Mouse (Mus musculus): ENCODE results near the gene Slc23a3. TPM values are rescaled to one million over a fixed set of nuclear protein-coding genes. Genes with fewer than 3 reads are reported as not detected.

The Slc23a3 gene
- polyA plus RNA-seq, 1 experiment from 2014 or later = 0.35 TPM

GRCm38 (mm10) chr1:75128641-75129040 is 5.0 kb downstream of the Slc23a3 start:
- Histone ChIP-seq H3K27me3 (no peaks in the 10 kb centered on the region), H3K9me3 (no peaks in the 10 kb centered on the region), H3K4me2 (no peak overlapping the region), H3K36me3 (no peaks in the 10 kb centered on the region), H3K9ac (no peak overlapping the region), H3K4me1 (peaks cover 9% of the 10 kb centered on the region), H3K4me3 (no peak overlapping the region), H3K27ac (no peak overlapping the region)
- no peak for ATAC-seq (ENCODE audit: insufficient number of reproducible peaks, low FRiP score, low TSS enrichment, low read depth)
- 79% methylated on average over 3 of the region's 3 CpGs for WGBS

GRCm38 (mm10) chr1:75125418-75125817 is 8.3 kb downstream of the Slc23a3 start:
- H3K4me3 ChIP-seq = peak overlapping the region; percentile 63
- H3K9ac ChIP-seq = no peak overlapping the region
- peak overlapping the region; percentile 98 for H3K27ac ChIP-seq
- peaks cover 9% of the 10 kb centered on the region for H3K4me1 ChIP-seq
- no peaks in the 10 kb centered on the region for H3K9me3 ChIP-seq
- peak overlapping the region; percentile 65 for H3K4me2 ChIP-seq
- H3K27me3 ChIP-seq = no peaks in the 10 kb centered on the region
- no peaks in the 10 kb centered on the region for H3K36me3 ChIP-seq
- WGBS = 31% methylated on average over 5 of the region's 5 CpGs
- no peak for ATAC-seq (ENCODE audit: insufficient number of reproducible peaks, low FRiP score, low TSS enrichment, low read depth)

DNA sequence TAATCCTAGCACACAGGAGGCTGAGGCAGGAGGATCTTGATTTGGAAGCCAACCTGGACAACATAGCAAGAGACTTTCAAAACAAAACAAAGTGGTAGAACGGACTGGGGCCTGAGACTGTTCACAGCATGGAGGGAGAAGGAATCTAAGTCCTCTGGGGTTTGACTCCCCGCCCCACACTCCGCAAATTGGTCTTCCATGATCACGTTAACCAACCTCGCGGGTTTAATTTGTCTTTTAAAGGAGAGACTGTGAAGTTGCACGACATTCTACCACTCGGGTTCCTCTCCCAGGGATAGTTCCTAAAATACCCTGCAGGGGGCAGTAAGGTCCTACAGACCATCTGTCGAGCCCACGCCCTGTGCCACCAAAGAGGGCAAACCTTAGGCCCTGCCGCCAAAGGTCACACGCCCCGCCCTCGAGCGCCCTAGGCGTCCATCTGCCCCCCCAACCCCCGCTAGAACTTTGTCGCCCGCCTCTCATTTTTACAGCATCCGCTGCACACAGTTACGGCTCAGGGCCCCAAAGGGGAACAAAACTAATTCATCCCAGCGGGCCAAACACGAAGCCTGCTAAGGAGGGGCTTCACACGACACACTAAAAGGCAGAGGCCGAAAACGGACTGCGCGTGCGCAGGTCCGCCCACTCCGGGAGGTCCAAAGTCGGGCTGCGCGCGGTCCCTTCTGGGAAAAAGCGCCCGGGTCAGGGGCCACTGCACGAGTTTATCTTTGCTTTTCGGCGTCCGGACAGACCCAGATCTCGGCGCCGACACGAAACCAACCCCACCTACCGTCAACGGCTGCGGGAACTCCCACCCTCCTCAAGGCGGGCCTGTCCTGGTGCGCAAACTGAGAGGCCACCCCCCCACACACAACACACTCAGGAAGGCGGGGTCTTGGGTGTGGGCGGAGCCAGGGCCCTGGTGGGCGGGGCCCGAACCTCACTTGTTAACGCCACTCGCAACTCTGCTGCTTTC is 9.1 kb downstream of the Slc23a3 start, which contains the start of gene Nhej1:
Gene Nhej1 (minus strand): TSS at position 855 of the 976 bp plus-strand sequence.
- Histone ChIP-seq H3K27ac (peak within 1 kb of the TSS; percentile 98), H3K4me1 (peaks cover 9% of the 10 kb centered on the region), H3K27me3 (no peaks in the 10 kb centered on the region), H3K36me3 (no peaks in the 10 kb centered on the region), H3K9me3 (no peaks in the 10 kb centered on the region), H3K9ac (peak within 1 kb of the TSS; percentile 60), H3K4me3 (peak within 1 kb of the TSS; percentile 63), H3K4me2 (peak within 1 kb of the TSS; percentile 65)
- ATAC-seq (ENCODE audit: insufficient number of reproducible peaks, low FRiP score, low TSS enrichment, low read depth) = peak; percentile 97
- 1% methylated on average over 56 of the region's 56 CpGs for WGBS

- no peak overlapping the region for H3K4me3 ChIP-seq
- no peaks in the 10 kb centered on the region for H3K9me3 ChIP-seq
- no peak overlapping the region for H3K27ac ChIP-seq
- no peak overlapping the region for H3K4me2 ChIP-seq
- peaks cover 9% of the 10 kb centered on the region for H3K4me1 ChIP-seq
- ATAC-seq (ENCODE audit: insufficient number of reproducible peaks, low FRiP score, low TSS enrichment, low read depth) = no peak
- no peaks in the 10 kb centered on the region for H3K36me3 ChIP-seq
- WGBS = 77% methylated on average over 3 of the region's 3 CpGs
- H3K9ac ChIP-seq = no peak overlapping the region
- no peaks in the 10 kb centered on the region for H3K27me3 ChIP-seq
These were observed 11.5 kb downstream of the Slc23a3 start for GRCm38 (mm10) chr1:75122211-75122610.

Other genes starting within 250 kb of the Slc23a3 start
- 0.17 TPM in 1 of 2 replicates, not detected in the other for gene Fev, start 248.5 kb downstream of the Slc23a3 start, polyA plus RNA-seq (2015; fragmentation: Nextera tagmentation; extraction: Ambion mirVana)
- 0.28 TPM in 1 of 2 replicates, not detected in the other for gene Cryba2, start 240.7 kb downstream of the Slc23a3 start, polyA plus RNA-seq (2015; fragmentation: Nextera tagmentation; extraction: Ambion mirVana)
- gene Cfap65, start 198.3 kb downstream of the Slc23a3 start, polyA plus RNA-seq (2015; fragmentation: Nextera tagmentation; extraction: Ambion mirVana) = not detected in 2 replicates
- gene Ihh, start 182.2 kb downstream of the Slc23a3 start, polyA plus RNA-seq (2015; fragmentation: Nextera tagmentation; extraction: Ambion mirVana) = 4.8 and 8.2 TPM in 2 replicates
- 10.7 and 10.9 TPM in 2 replicates for gene Nhej1, start 8.7 kb downstream of the Slc23a3 start, polyA plus RNA-seq (2015; fragmentation: Nextera tagmentation; extraction: Ambion mirVana)
- gene Cnppd1, start 8.8 kb upstream of the Slc23a3 start, polyA plus RNA-seq (2015; fragmentation: Nextera tagmentation; extraction: Ambion mirVana) = 43.8 and 46.8 TPM in 2 replicates
- 41.5 and 47.3 TPM in 2 replicates for gene Retreg2, start 8.9 kb upstream of the Slc23a3 start, polyA plus RNA-seq (2015; fragmentation: Nextera tagmentation; extraction: Ambion mirVana)
- gene Zfand2b, start 34.8 kb upstream of the Slc23a3 start, polyA plus RNA-seq (2015; fragmentation: Nextera tagmentation; extraction: Ambion mirVana) = 44.4 and 48.6 TPM in 2 replicates
- 28.3 and 29.5 TPM in 2 replicates for gene Abcb6, start 46.5 kb upstream of the Slc23a3 start, polyA plus RNA-seq (2015; fragmentation: Nextera tagmentation; extraction: Ambion mirVana)
- gene Ankzf1, start 58.3 kb upstream of the Slc23a3 start, polyA plus RNA-seq (2015; fragmentation: Nextera tagmentation; extraction: Ambion mirVana) = 28.0 and 30.7 TPM in 2 replicates
- gene Atg9a, start 58.3 kb upstream of the Slc23a3 start, polyA plus RNA-seq (2015; fragmentation: Nextera tagmentation; extraction: Ambion mirVana) = 33.9 TPM in 2 replicates
- 16.7 and 19.0 TPM in 2 replicates for gene Glb1l, start 76.9 kb upstream of the Slc23a3 start, polyA plus RNA-seq (2015; fragmentation: Nextera tagmentation; extraction: Ambion mirVana)
- gene Stk16, start 76.9 kb upstream of the Slc23a3 start, polyA plus RNA-seq (2015; fragmentation: Nextera tagmentation; extraction: Ambion mirVana) = 119 TPM in 2 replicates
- gene Tuba4a, start 86.0 kb upstream of the Slc23a3 start, polyA plus RNA-seq (2015; fragmentation: Nextera tagmentation; extraction: Ambion mirVana) = 124 and 168 TPM in 2 replicates
- not detected in 2 replicates for gene A630095N17Rik, start 98.2 kb upstream of the Slc23a3 start, polyA plus RNA-seq (2015; fragmentation: Nextera tagmentation; extraction: Ambion mirVana)
- gene Dnajb2, start 102.5 kb upstream of the Slc23a3 start, polyA plus RNA-seq (2015; fragmentation: Nextera tagmentation; extraction: Ambion mirVana) = 44.5 and 49.5 TPM in 2 replicates
- 0.12 and 0.14 TPM in 2 replicates for gene Ptprn, start 130.6 kb upstream of the Slc23a3 start, polyA plus RNA-seq (2015; fragmentation: Nextera tagmentation; extraction: Ambion mirVana)
- gene Resp18, start 144.5 kb upstream of the Slc23a3 start, polyA plus RNA-seq (2015; fragmentation: Nextera tagmentation; extraction: Ambion mirVana) = 0.35 TPM in 1 of 2 replicates, not detected in the other
- 117 TPM in 2 replicates for gene Dnpep, start 184.1 kb upstream of the Slc23a3 start, polyA plus RNA-seq (2015; fragmentation: Nextera tagmentation; extraction: Ambion mirVana)
- 74.4 and 227 TPM in 2 replicates for gene Des, start 226.4 kb upstream of the Slc23a3 start, polyA plus RNA-seq (2015; fragmentation: Nextera tagmentation; extraction: Ambion mirVana)
- gene Speg, start 241.4 kb upstream of the Slc23a3 start, polyA plus RNA-seq (2015; fragmentation: Nextera tagmentation; extraction: Ambion mirVana) = 15.4 and 16.3 TPM in 2 replicates